Mouse (Mus musculus) cerebellum, adult 9-10 months (tissue): ENCODE measurements around the gene Fbxo27.
"Not testable (repeated sequence)": the region's sequence is repeated elsewhere in the genome, so short reads cannot be mapped to it uniquely, and the experiment has no call there.

ENCODE experiments used
- DNase-seq: peaks from one replicate; pipeline ENCODE4 v3.0.0; 2022

Fbxo27 gene

DNA sequence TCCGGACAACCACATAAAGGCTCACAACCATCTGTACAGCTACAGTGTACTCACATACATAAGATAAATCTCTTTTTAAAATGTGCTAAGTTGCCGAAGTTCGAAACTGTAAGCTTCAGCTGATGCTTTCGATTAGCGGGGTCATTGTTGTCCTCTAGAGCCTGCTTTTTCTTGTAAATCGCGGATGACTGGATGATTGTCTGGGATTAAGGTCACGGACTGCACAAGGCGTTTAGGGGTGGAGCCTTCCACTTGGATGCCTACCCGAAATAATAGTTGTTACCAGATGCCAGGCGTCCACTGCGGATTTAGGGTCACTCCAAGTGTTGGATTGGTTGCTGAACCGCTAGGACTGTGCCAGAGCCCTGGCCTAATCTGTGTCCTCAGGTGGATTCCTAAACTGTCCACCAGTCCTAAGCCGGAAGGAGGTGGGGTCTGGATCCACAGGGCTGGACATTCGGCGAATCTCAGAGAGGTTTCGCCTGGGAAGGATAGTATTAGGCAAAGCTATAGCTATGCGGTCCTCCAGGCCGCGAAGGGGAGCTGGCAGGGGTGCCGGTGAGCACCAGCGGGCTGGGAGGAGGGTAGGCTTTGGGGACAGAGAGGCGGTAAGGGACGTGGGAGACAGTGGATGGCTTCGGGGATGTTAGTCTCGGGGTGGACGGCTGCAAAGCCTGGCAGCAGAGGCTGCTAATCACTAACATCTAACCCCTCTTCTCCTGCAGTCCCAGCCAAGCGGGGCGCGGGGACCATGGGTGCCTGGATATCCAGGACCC lies at the start of gene Fbxo27:
Gene Fbxo27 (plus strand): TSS at position 305 of the 776 bp plus-strand sequence.
- DNase-seq: peak; percentile 80

- no peak for DNase-seq
These were observed 47.3 kb upstream of the Fbxo27 start for GRCm38 (mm10) chr7:28645366-28645765.

- DNase-seq: no peak
These were observed 46.6 kb upstream of the Fbxo27 start for GRCm38 (mm10) chr7:28645947-28646475.

- no peak for DNase-seq
These were observed 45.6 kb upstream of the Fbxo27 start for GRCm38 (mm10) chr7:28647016-28647415.

DNA sequence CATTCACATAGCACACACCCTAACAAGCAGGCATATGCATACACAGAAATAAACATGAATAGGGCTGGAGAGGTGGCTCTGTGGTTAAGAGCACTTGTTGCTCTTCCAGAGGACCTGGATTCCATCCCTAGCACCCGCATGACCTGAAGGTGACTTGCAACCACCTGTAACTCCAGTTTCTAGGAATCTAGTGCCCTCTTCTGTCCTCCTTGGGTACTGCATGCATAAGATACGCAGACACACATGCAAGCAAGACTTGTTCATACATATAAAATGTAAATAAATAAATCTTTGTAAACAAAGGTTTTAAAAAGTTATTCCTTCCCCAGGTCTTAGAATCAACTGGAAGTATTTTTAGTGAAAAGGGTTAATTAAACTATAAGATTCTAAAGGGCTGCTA lies 41.5 kb upstream of the Fbxo27 start:
- DNase-seq: no peak

DNA sequence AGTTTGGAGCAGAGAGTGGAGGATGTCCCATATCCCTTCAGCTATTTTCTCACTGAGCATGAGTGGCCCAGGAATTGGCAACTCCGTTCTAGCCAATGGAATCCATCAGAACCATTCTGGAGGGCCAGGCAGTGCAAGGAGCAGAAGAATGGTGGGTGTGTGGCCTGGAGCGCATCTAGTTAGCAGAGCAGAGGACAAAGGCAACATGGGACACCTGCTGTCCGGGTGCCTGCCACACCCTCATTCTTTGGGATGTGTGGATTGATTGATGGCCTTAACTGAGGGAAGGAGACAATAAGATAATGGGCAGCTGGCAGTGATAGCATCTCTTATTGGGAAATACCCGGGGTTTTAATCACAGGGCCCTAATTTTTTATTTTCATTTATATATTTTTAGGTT lies 36.2 kb upstream of the Fbxo27 start:
- no peak for DNase-seq

- DNase-seq: no peak
These were observed 26.7 kb upstream of the Fbxo27 start for GRCm38 (mm10) chr7:28665620-28666579.

DNA sequence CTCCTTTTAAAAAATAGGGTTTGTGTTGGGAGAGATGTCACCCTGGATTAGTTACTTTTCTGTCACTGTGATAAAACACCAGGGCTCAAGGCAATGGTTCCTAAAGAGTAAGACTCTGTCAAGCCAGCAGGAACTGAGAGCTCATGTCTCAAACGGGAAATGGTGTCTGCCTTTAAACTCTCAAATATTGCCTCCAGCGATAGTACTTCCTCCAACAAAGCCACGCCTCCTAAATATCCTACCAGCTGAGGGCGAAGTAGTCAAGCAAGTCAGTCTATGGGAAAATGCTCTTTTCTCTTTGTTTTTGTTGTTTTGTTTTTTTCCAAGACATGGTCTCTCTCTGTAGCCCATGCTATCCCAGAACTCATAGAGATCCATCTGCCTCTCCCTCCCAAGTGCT lies 21.5 kb upstream of the Fbxo27 start:
- DNase-seq: no peak

- DNase-seq: no peak
These were observed 20.4 kb upstream of the Fbxo27 start for GRCm38 (mm10) chr7:28672276-28672675.

DNA sequence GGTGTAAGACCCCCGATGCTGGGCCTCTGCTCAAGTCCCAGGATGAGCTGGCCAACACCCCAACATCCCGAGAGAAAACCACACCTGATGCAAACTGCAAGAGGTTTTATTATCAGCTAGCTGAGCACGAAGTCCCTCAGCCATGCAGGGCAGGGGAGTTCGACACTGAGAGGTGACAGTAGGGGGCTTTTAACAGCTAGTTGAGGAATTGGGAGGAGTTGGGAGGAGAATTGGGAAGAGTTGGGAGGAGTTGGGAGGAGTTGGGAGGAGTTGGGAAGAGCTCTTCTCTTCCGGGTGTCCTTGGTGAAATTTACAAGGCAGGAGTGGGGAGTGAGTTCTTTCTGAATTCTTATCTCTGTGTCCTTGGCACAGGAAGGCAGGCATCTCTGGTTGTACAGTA lies 19.9 kb upstream of the Fbxo27 start:
- not testable (repeated sequence) for DNase-seq

DNA sequence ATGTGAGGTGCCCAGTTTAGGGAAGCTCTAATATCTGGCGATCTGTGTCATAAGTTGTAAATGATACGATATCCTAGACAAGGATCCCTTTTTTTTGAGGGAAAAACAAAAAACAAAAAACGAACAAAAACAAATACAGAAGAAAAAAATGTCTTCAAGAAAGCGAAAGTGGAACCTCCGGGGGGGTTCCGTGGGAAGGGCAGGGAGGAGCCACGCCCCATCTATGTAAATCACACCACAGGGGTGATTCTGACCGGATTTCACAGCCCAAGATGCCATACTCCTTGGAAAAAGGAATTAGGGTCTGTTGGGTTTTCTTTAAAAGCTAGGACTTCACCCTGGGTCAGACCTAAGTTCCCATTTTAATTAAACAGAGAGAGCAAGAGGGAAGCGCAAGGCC lies 17.7 kb upstream of the Fbxo27 start:
- DNase-seq: no peak

DNA sequence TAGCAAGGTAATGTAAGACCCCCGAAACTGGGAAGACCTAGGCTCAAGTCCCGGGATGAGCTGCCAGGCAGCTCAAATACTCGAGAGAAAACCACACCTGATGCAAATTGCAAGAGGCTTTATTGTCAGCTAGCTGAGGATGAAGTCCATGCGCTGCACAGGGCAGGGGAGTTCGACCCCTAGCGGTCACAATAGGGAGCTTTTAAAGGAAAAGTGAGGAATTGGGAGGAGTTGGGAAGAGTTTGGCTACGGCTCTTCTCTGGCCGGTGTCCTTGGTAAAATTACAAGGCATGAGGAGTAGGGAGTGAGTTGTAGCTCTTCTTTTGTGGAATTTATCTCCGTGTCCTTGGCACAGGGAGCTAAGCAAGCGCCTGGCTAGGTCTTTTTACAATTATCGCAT lies 16.9 kb upstream of the Fbxo27 start:
- DNase-seq: no peak

DNA sequence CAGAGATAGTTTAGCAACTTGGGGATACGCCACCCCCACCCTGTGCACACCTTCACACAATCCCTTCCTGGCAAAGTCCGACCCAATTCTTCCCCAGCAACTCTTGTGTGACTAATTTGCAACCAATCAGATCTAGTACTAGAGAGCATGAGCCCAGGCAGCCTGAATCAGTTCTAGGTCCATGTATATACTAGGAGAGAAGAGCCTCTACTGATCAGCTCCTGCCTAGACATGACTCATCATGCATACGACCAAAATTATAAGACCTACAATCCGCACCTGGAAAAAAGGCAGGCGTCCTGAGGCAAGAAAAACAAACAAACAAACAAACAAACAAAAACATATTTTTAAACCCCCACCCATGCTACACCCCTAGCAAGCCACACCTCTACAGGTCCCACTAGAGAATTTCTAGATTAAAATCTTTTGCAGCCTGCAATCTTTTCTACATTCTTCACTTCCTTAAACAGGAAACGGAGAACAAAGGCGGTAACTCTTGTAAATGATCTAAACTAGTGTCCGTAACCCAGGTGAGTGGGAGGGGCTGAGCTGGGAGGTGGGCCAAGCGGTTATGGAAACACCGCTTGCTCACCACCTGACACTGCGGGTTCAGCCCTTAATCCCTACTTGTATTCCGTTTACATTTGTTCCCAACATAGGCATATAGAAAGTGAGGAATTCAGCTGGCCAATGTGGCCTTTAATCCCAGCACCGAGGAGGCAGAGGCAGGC lies 15.7 kb upstream of the Fbxo27 start:
- DNase-seq: no peak

DNA sequence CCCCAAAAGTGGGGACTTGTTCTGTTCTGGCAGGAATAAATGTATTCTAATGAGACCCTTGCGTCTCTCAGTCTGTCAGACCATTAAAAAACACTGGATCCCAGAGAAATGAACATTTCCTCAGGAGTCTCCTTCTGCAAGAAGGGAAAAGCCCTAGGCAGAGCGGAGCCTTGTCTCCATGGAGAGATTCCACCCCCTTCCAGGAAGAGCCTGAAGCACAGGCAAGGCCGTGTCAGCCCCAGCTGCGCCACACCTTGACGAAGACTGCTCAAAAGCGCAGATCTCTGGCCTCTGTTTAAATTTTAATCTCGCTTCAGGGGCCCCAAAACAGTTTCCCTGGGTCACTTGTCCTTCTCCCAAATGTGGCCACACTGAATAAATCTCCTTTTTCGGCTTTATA lies 15.0 kb upstream of the Fbxo27 start:
- DNase-seq: no peak

GRCm38 (mm10) chr7:28691075-28691474 lies 1.6 kb upstream of the Fbxo27 start:
- DNase-seq: no peak

DNA sequence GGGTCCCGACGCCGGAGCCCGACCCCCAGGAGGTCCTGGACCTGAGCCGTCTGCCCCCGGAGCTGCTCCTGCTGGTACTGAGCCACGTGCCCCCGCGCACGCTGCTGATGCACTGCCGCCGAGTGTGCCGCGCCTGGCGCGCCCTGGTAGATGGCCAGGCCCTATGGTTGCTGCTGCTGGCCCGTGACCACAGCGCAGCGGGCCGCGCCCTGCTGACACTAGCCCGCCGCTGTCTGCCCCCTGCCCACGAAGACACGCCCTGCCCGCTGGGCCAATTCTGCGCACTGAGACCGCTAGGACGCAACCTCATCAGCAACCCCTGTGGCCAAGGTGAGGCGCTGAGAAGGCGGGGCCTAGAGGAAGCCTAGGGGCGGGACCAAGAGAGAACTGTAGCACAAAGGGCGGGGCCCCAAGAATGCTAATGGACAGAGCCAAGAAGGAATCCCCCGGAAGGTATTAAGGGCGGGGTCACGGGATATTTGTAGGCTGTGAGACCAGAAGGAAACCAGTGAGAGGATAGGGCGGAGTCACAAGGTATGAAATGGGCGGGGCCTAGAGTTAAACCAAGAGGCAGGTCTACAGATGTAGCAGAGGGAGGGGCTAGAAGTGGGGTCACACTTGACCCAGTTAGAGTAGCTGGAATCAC lies 795 bp downstream of the Fbxo27 start:
- DNase-seq: peak; percentile 99

- DNase-seq: peak; percentile 42
These were observed 1.8 kb downstream of the Fbxo27 start for GRCm38 (mm10) chr7:28694423-28694822.

- DNase-seq: no peak
These were observed 2.4 kb downstream of the Fbxo27 start for GRCm38 (mm10) chr7:28694966-28695511.

DNA sequence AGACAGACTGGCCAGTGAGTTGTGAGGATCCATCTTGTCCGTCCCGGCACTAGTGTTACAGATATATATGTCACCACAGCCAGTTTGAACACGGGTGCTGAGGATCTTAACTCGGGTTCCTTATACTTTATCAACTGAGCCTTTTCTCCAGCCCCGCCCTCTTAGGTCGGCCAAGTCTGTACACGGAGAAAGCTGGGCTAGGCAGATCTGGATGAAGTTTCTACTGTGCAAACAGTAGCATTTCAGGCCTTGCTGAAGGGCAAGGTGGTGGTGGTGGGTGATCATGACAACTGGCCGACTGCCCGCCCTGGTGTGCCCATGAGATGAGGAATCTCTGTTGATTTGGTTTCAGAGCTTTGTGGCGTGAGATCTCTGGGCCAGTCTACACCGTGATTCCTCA lies 4.6 kb downstream of the Fbxo27 start:
- DNase-seq: no peak

- DNase-seq: no peak
These were observed 7.6 kb downstream of the Fbxo27 start for GRCm38 (mm10) chr7:28700269-28700668.

- not testable (repeated sequence) for DNase-seq
These were observed 8.7 kb downstream of the Fbxo27 start for GRCm38 (mm10) chr7:28701306-28701705.

DNA sequence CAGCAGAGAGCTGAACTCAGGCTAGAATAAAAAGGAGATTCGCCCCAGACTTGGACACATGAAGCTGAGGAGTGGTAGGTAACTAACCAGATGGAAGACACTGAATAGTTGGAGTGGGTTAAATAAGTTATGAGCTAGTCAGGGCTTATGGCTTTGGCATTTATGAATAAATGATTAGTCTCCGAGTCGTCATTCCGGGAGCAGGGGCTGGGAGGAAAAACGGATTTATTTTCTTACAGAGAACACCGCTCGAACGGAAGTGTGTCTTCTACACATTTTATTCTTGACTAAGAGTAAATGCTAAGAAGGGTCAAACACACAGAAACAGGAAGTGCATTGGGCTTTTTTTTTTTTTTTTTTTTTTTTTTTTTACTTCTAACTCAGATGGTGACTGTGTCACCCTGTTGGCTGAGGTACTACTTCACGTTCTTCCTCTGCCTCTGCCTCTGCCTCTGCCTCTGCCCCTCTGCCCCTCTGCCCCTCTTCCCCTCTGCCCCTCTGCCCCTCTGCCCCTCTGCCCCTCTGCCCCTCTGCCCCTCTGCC lies 10.0 kb downstream of the Fbxo27 start:
- DNase-seq: no peak
